Mouse (Mus musculus) megakaryocyte, embryonic 14.5 days (primary cell): ENCODE measurements around the gene Gpc3. TPM values are rescaled to one million over a fixed set of nuclear protein-coding genes. Genes with fewer than 3 reads are reported as not detected.
A peak's percentile ranks its signal among the peaks of the same experiment; 100 is the strongest.

Experiments
- H3K27me3 ChIP-seq: replicated peaks from 2 replicates; pipeline ENCODE3; 2012; ENCODE audit warnings: inconsistent platforms
- H3K36me3 ChIP-seq: replicated peaks from 2 replicates; pipeline ENCODE3; 2012; ENCODE audit warnings: low read length, inconsistent platforms, mixed read lengths
- H3K4me1 ChIP-seq: 2 replicates; pipeline ENCODE4 v1.6.1; 2012; ENCODE audit warnings: inconsistent platforms
- H3K4me3 ChIP-seq: replicated peaks from 2 replicates; pipeline ENCODE3; 2012; ENCODE audit warnings: moderate library complexity, mild to moderate bottlenecking, inconsistent platforms
- H3K9me3 ChIP-seq: 2 replicates; pipeline ENCODE4 v1.6.1; 2012; ENCODE audit warnings: inconsistent platforms
- FLI1 ChIP-seq: IDR thresholded peaks from 2 replicates; pipeline ENCODE4 v1.6.1; 2012; ENCODE audit warnings: low read length, inconsistent platforms, mixed read lengths
- GATA1 ChIP-seq: IDR thresholded peaks from 3 replicates; pipeline ENCODE4 v1.6.1; 2012; ENCODE audit warnings: mixed read lengths, low read length, inconsistent platforms, borderline replicate concordance
- polyA plus RNA-seq: library from polyadenylated mRNA; stranded (reverse); fragments of >175 nt; gene quantifications from 2 replicates; pipeline ENCODE4 v1.2.3, GENCODE M21; 2012; ENCODE audit warnings: low replicate concordance; ENCODE audit not compliant: insufficient read depth

Gene Gpc3
- 0.36 TPM in 1 of 2 replicates, not detected in the other for polyA plus RNA-seq

DNA sequence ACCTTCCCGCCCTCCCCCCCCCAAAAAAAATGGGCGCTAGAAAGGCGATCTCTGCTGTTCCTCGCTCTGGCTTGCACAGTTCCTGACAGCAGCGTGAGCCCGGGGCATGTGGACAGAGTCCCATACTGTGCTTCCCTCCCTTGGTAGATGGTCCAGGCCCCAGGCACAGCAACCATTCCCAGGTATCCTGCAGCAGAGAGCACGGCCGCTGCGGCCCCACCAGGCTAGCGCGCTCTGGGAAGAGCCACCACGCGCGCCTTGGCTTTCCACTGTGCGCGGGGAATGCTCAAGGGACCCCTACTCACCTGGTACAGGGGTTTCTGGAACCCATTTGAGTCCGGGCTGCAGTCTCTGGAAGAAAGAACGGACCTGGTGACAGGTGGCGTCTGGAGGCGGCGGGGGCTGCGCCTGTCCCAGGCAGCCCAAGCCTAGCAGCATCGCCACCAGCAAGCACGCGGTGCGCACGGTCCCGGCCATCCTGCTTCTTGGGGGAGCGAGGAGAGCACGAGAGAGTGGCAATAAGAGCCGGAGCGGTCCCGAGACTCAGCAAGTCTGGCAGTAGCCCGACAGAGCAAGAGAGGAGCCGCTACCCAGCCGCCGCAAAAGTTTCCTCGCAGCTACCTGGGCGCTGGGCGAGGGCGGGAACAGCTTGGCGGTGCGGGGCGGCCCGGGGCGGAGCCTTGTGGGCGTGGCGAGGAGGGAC lies at the start of gene Gpc3:
Gpc3 (minus strand) TSS at position 623 of the 703 bp plus-strand sequence.
- H3K4me3 ChIP-seq: peak within 1 kb of the TSS; percentile 89
- TF ChIP-seq FLI1: no peak
- no peak for TF ChIP-seq GATA1
- H3K27me3 ChIP-seq: peaks cover 64% of the 10 kb centered on the region
- peaks cover 11% of the 10 kb centered on the region for H3K4me1 ChIP-seq
- no peaks in the 10 kb centered on the region for H3K36me3 ChIP-seq
- H3K9me3 ChIP-seq: peaks cover 18% of the 10 kb centered on the region

DNA sequence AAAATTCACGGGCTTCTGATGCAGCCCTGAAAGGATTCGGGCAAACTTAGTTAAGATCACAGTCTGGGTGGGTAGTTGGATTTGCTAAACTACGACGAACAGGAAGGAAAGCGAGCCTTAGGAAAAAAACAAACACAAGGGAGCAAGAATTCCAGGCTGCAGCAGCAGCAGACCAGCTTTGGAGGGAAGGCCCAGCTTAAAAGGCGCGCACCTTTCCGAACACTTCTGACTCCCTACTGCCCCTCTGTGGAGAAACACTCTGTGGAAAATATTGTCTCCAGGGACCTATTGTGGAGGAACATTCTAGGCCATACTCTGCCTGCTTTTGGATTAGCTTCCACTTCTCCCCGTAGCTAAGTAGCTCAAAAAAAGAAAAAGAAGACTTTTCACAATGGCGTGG lies 38.2 kb upstream of the Gpc3 start:
- Histone ChIP-seq H3K9me3 (no peaks in the 10 kb centered on the region), H3K4me1 (no peaks in the 10 kb centered on the region), H3K27me3 (peaks cover 12% of the 10 kb centered on the region), H3K4me3 (no peak overlapping the region), H3K36me3 (no peaks in the 10 kb centered on the region)
- TF ChIP-seq GATA1 (no peak), FLI1 (no peak)

DNA sequence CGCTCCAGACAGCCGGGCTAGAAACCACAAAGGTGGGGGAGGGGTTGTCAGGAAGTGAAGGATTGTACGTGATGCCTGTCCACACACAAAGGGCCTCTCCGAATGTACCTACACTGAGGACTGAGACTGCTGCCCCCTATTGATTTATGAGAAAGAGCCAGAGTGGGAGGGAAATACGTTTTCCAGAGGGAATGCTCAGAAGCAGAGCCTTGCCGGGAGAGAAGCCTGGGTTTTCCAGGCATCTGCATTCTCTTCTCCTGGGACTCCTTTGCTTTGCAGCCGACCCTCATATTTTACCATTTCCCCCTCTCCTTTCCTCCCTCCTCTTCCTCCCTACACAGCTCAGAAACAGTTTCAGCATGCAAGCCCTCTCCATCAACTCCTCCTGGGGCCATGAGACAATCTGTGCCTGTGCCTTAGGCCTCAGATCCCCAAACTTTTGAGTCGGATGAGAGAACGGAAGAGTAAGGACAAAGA lies 37.8 kb upstream of the Gpc3 start:
- no peak overlapping the region for H3K4me3 ChIP-seq
- no peaks in the 10 kb centered on the region for H3K36me3 ChIP-seq
- no peaks in the 10 kb centered on the region for H3K4me1 ChIP-seq
- peaks cover 12% of the 10 kb centered on the region for H3K27me3 ChIP-seq
- no peaks in the 10 kb centered on the region for H3K9me3 ChIP-seq
- TF ChIP-seq GATA1: no peak

DNA sequence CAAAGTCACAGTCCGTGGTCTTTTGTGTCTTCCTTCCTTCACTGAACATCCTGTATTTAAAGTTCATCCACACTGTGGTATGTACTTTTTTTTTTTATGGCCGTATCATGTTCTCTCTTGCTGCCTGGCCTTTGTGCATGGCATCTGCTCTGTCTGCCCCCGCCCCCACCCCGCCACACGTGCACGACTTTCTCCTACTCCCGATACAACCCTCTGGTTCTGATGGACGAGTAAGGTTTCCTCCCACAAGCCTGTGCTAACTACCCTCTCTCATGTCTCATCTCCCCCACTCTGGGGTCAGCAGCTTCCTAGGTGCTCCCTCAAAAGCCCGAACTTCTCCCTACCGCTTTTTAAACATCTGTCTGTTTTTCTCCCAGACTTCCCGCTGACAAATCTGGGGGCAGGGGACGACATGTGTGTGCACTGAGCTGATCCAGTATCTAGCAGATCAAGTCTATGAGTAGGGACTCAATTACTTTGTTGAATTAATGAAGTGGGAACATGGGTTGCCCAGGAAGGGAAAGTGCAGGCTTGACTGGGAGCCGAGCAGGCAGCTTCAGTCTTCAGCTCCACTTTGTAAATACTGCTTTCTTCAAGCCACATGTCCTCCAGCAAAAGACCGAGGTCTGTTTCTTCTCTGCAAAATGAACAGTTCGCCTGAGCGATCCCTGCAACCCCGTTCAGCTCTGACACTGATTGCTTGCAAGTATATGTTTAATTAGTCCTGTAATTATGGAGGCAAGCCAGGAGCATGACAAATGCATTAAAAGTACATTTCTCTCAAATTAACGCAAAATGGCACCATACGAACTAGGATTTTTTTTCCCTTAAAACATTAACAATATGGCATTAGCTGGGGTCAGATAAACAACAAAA lies 35.4 kb upstream of the Gpc3 start:
- H3K4me1 ChIP-seq: no peaks in the 10 kb centered on the region
- TF ChIP-seq GATA1: no peak
- no peak overlapping the region for H3K4me3 ChIP-seq
- no peaks in the 10 kb centered on the region for H3K9me3 ChIP-seq
- H3K36me3 ChIP-seq: no peaks in the 10 kb centered on the region
- peaks cover 18% of the 10 kb centered on the region for H3K27me3 ChIP-seq

DNA sequence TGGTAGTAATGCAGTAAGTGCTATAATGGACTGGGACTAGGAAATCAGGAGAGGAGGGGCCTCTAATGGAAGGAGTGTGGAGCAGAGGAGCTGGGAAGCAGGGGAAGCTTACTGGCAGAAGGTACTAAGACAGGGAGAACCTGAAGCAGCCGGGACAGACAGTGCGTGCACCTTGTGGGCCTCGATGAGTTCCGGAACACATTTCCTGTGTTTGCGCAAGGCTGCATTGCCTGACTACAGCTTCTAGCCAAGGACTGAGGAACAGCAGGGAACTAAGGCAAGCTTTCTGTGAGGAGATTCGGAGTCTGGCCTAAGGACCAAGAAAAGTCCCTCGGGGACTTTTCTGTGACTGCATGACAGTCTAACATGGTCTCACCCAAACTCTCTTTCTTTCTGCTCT lies 30.6 kb upstream of the Gpc3 start:
- Histone ChIP-seq H3K27me3 (peaks cover 20% of the 10 kb centered on the region), H3K36me3 (no peaks in the 10 kb centered on the region), H3K4me3 (no peak overlapping the region), H3K9me3 (0 out of 2 replicates have a peak, but pooled peaks cover 4% of the 10 kb centered on the region), H3K4me1 (no peaks in the 10 kb centered on the region)
- TF ChIP-seq FLI1 (no peak), GATA1 (no peak)

DNA sequence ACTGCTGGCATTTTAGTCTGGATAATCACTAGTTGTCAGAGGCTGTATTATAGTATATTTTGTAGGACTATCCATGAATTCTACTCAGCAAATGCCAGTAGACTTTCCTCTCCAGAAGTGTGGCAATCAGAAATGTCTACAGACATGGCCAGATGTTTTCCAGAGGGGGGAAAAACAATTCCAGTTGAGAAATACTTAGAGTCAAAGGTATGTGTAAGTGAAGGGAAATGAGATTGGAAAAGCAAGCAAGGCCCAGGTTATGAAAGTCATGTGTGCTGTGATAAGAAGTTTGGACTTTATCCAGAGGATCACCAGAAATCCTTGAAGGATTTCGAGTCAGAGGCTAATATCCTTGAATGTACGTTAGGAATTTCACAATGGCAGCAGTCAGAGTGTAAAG lies 29.6 kb upstream of the Gpc3 start:
- no peak overlapping the region for H3K4me3 ChIP-seq
- no peaks in the 10 kb centered on the region for H3K36me3 ChIP-seq
- no peaks in the 10 kb centered on the region for H3K4me1 ChIP-seq
- TF ChIP-seq GATA1 (no peak), FLI1 (no peak)
- peaks cover 18% of the 10 kb centered on the region for H3K27me3 ChIP-seq
- 0 out of 2 replicates have a peak, but pooled peaks cover 4% of the 10 kb centered on the region for H3K9me3 ChIP-seq

DNA sequence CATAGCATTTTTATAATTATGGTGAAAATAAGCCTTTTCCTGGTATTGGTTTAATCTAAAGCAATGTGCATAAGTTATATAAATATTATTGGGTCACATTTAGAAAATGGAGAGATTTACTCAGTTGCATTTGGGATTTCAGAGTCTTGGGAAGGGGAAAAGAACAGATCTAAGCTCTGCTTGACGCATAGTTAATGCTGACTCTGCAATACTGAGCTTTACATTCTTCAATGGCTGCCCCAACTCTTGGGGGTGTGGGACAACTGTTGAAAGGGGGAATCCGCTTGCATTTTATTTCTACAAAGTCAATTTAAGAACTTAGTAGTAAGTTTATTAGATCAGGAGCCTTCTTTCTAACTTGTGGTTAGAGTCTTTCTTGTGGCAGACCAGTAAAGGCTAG lies 28.4 kb upstream of the Gpc3 start:
- H3K4me3 ChIP-seq: no peak overlapping the region
- TF ChIP-seq FLI1 (no peak), GATA1 (no peak)

DNA sequence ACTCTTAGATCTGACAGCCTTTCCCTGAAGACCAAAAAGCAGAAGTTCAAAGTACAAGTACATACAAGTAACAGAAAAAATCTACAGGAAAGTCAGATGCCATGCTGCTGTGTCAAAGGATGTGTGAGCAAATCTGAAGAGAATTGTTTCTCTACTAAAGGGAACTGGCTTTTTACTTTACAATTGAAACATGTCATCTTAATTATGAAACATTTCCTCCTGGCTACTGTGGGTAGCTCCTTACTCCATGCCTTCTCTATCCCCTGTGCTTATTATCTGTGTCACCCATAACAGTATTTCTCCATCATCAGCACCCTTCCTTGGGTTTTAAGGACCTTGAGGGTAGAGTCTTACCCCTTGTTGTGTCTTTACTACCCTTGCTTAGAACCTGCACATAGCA lies 23.7 kb upstream of the Gpc3 start:
- Histone ChIP-seq H3K4me3 (no peak overlapping the region), H3K4me1 (no peaks in the 10 kb centered on the region), H3K36me3 (no peaks in the 10 kb centered on the region), H3K27me3 (peaks cover 12% of the 10 kb centered on the region), H3K9me3 (0 out of 2 replicates have a peak, but pooled peaks cover 4% of the 10 kb centered on the region)
- TF ChIP-seq GATA1 (no peak), FLI1 (no peak)

More for the DNA sequence above, 28.4 kb upstream of the Gpc3 start:
- Histone ChIP-seq H3K9me3 (0 out of 2 replicates have a peak, but pooled peaks cover 4% of the 10 kb centered on the region), H3K36me3 (no peaks in the 10 kb centered on the region), H3K4me1 (no peaks in the 10 kb centered on the region), H3K27me3 (peaks cover 13% of the 10 kb centered on the region)

DNA sequence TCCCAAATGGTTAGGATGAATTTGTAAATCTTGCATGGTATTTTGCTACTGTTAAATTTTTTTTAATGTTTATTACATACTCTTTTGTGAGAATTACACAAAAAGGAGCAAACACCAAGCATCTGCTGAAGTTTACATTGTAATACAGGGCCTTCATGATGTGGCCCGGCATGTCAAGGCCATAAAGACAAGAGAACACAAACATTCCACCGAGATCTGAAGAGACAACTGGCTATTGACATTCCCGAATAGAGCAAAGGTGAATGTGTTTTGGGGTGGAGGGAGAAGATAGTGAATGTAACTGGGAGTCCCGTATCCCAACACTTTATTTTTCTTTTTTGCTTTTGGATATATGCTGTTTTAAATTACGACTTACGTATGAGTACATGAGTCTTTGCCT lies 20.2 kb upstream of the Gpc3 start:
- H3K36me3 ChIP-seq: no peaks in the 10 kb centered on the region
- no peaks in the 10 kb centered on the region for H3K9me3 ChIP-seq
- peaks cover 6% of the 10 kb centered on the region for H3K27me3 ChIP-seq
- no peaks in the 10 kb centered on the region for H3K4me1 ChIP-seq
- TF ChIP-seq FLI1 (no peak), GATA1 (no peak)
- no peak overlapping the region for H3K4me3 ChIP-seq

DNA sequence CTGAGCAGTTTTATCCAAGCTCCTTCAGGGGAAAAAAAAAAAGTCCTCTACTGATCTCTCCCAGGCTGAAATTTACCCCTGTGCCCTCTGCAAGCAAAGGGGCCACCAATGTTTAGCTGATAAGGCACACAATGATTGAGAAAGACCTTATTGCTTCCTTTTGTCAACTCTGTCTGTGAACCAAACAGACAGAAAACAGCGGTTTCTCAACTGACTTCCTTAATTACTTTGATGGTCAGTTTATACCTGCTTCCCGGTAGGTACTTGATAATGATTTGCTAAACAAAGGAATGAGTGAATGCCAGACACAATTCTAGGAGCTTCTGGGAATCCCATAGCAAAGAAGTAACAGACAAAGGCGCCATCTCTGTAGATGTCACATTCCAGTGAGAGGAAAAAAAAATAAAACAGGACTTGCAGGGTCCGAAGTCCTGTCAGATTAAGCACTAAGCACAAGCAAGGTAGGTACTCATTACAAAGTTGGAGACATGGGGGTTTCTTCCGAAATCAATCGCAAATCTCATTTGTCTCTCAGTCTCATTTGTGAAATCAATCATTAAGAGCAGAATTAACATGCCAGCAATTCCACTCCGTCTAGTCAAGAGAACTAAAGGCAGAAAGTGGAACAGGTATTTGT lies 19.1 kb upstream of the Gpc3 start:
- Histone ChIP-seq H3K9me3 (no peaks in the 10 kb centered on the region), H3K4me3 (no peak overlapping the region), H3K4me1 (no peaks in the 10 kb centered on the region), H3K36me3 (no peaks in the 10 kb centered on the region), H3K27me3 (peaks cover 6% of the 10 kb centered on the region)
- no peak for TF ChIP-seq GATA1
- no peak for TF ChIP-seq FLI1
